Mouse (Mus musculus) megakaryocyte, embryonic 14.5 days (primary cell): ENCODE measurements around the gene Entpd1.

ENCODE experiments used
- FLI1 ChIP-seq: IDR thresholded peaks from 2 replicates; pipeline ENCODE4 v1.6.1; 2012; ENCODE audit warnings: low read length, inconsistent platforms, mixed read lengths
- GATA1 ChIP-seq: IDR thresholded peaks from 3 replicates; pipeline ENCODE4 v1.6.1; 2012; ENCODE audit warnings: mixed read lengths, low read length, inconsistent platforms, borderline replicate concordance

GRCm38 (mm10) chr19:40628950-40629349 lies 16.8 kb downstream of the Entpd1 start:
- TF ChIP-seq GATA1 (no peak), FLI1 (no peak)
